Mouse (Mus musculus) E14TG2a.4 (cell line): Measurements from ENCODE around the gene Car15.

ENCODE experiments used
- CTCF ChIP-seq: conservative IDR thresholded peaks from 2 replicates; pipeline ENCODE4 v1.5.1; 2014; ENCODE audit warnings: low read length
- NANOG ChIP-seq: IDR thresholded peaks from 2 replicates; pipeline ENCODE4 v1.6.1; 2014; ENCODE audit warnings: borderline replicate concordance, low read length, mixed read lengths
- POU5F1 ChIP-seq: IDR thresholded peaks from 2 replicates; pipeline ENCODE4 v1.6.1; 2014; ENCODE audit warnings: low read length, borderline replicate concordance

DNA sequence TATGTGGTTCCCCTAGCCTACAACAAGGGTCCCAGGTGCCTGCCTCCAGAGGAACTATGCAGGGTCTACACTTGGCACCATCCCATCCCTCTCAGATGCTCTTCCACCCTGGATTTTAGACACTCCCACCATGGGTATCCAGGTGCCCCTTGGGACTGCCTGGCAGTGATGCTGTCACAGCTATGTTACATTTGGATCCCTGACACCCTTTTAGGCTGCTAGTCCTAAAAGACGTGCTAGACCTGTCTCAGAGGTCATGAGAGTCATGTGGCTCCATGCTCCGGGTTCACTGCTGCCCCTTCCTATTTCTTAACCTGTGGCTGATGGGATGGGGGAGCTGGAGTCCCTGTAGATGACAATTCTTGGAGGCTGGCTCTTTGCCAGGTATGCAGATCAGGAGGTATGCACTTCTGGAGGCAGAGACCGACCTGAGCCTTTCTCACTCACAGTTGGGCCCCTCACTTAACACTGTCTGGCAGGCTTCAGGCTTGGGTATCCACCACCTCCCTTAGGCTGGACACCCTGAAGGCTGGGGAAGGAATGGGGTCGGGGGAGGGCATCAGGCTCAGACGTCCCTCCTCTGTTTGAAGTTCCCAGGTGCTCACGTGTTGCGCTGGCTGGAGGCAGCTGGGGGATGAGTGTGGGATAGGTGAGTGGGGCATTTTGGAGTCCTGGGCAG is 36.2 kb downstream of the Car15 start:
- TF ChIP-seq CTCF (no peak), NANOG (no peak), POU5F1 (no peak)
